Mouse (Mus musculus) myocyte (in vitro differentiated cells): ENCODE data around the gene Ampd3. TPM values are rescaled to one million over a fixed set of nuclear protein-coding genes. Genes with fewer than 3 reads are reported as not detected.

Experiments
- H3K27me3 ChIP-seq: one replicate; pipeline ENCODE4 v1.6.1; 2011; ENCODE audit not compliant: control insufficient read depth, insufficient read depth, insufficient read length
- H3K36me3 ChIP-seq: one replicate; pipeline ENCODE4 v1.6.1; 2011; ENCODE audit not compliant: control insufficient read depth, insufficient read depth
- H3K4me2 ChIP-seq: one replicate; pipeline ENCODE4 v1.6.1; 2011; ENCODE audit warnings: low read depth, control low read depth
- H3K4me3 ChIP-seq: one replicate; pipeline ENCODE4 v1.5.1; 2011; ENCODE audit warnings: mild to moderate bottlenecking, control low read depth, moderate library complexity
- H3K79me2 ChIP-seq: one replicate; pipeline ENCODE4 v1.6.1; 2011; ENCODE audit not compliant: control insufficient read depth, insufficient read depth
- H3ac ChIP-seq: one replicate; pipeline ENCODE4 v1.6.1; 2011; ENCODE audit not compliant: control insufficient read depth, insufficient read length
- CEBPB ChIP-seq: IDR thresholded peaks from 2 replicates; pipeline ENCODE4 v1.6.1; 2011; ENCODE audit warnings: mild to moderate bottlenecking, moderate library complexity; ENCODE audit not compliant: poor library complexity, insufficient read depth, severe bottlenecking
- E2F4 ChIP-seq: IDR thresholded peaks from one replicate; pipeline ENCODE4 v1.6.1; 2011; ENCODE audit warnings: mild to moderate bottlenecking, control low read depth, moderate library complexity; ENCODE audit not compliant: insufficient read depth
- MAX ChIP-seq: IDR thresholded peaks from one replicate; pipeline ENCODE4 v1.6.1; 2011; ENCODE audit warnings: low read depth, mild to moderate bottlenecking, control low read depth
- MYOD1 ChIP-seq, 3 experiments: IDR thresholded peaks; one replicate each; pipeline ENCODE4 v1.6.1; 2011; ENCODE audit warnings: control low read depth in 2 of 3, low read depth in 2 of 3, mild to moderate bottlenecking in 2 of 3, moderate library complexity in 1 of 3; ENCODE audit not compliant: insufficient read length in 2 of 3, control insufficient read depth in 1 of 3
- MYOG ChIP-seq, 3 experiments: IDR thresholded peaks; one replicate each; pipeline ENCODE4 v1.6.1; 2011; ENCODE audit warnings: control low read depth in 2 of 3, low read depth in 2 of 3, mild to moderate bottlenecking in 2 of 3; ENCODE audit not compliant: insufficient read length in 2 of 3, control insufficient read depth in 1 of 3, insufficient read depth in 1 of 3
- POLR2A ChIP-seq: IDR thresholded peaks from one replicate; pipeline ENCODE4 v1.6.1; 2011; ENCODE audit warnings: low read depth, mild to moderate bottlenecking, control low read depth, moderate library complexity; ENCODE audit not compliant: insufficient read length
- REST ChIP-seq: IDR thresholded peaks from one replicate; pipeline ENCODE4 v1.6.1; 2011; ENCODE audit warnings: mild to moderate bottlenecking, control low read depth, moderate library complexity; ENCODE audit not compliant: insufficient read depth, insufficient read length
- SRF ChIP-seq: IDR thresholded peaks from one replicate; pipeline ENCODE4 v1.6.1; 2011; ENCODE audit warnings: low read depth; ENCODE audit not compliant: control insufficient read depth, insufficient read length
- TCF12 ChIP-seq: IDR thresholded peaks from one replicate; pipeline ENCODE4 v1.6.1; 2011; ENCODE audit warnings: mild to moderate bottlenecking, control low read depth; ENCODE audit not compliant: poor library complexity, insufficient read depth, severe bottlenecking
- TCF3 ChIP-seq: IDR thresholded peaks from one replicate; pipeline ENCODE4 v1.6.1; 2011; ENCODE audit warnings: low read depth, control low read depth; ENCODE audit not compliant: insufficient read length
- USF1 ChIP-seq: IDR thresholded peaks from one replicate; pipeline ENCODE4 v1.6.1; 2011; ENCODE audit warnings: low read depth, mild to moderate bottlenecking, control low read depth, moderate library complexity
- polyA plus RNA-seq: library from polyadenylated mRNA; unstranded; fragments of >200 nt; fragmentation: generic; extraction: Trizol; gene quantifications from one replicate; pipeline ENCODE4 v1.2.1, GENCODE M21; 2012; ENCODE audit warnings: missing spikeins

Gene Ampd3
- polyA plus RNA-seq, 1 experiment, result 8.2 TPM

DNA sequence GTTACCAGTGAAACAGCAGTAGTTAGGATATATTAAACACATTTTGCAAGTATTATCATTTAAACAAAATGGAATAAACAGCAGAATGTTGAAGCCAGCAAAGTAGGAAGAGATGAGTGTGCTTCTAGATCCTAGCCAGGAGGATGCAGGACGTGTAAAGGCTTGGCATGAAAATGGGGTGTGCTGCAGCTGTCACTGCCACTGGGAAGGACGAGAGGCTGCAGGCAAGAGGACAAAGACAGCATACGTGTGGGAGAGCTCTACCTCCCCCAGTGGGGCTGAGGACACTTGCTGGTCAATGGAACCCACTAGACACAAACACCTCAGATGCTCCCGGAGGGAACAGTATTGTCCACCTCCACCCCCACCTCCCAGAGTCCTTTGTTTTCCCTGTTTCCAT lies 17.2 kb upstream of the Ampd3 start:
- Histone ChIP-seq H3ac (no peak overlapping the region), H3K36me3 (no peaks in the 10 kb centered on the region), H3K27me3 (no peaks in the 10 kb centered on the region), H3K4me3 (no peak overlapping the region), H3K79me2 (no peaks in the 10 kb centered on the region), H3K4me2 (no peak overlapping the region)
- no peak for TF ChIP-seq SRF
- TF ChIP-seq MYOG (IDR thresholded peaks at IDR 0.05; ENCODE audit: control insufficient read depth in 1 of 3, insufficient read depth in 1 of 3, insufficient read length in 2 of 3, low read depth in 2 of 3), result peak; percentile 64 to 89 (median 80)
- TF ChIP-seq MYOD1 (IDR thresholded peaks at IDR 0.05; ENCODE audit: control insufficient read depth in 1 of 3, insufficient read length in 2 of 3, low read depth in 2 of 3), result peak; percentile 67 to 97 (median 93)

DNA sequence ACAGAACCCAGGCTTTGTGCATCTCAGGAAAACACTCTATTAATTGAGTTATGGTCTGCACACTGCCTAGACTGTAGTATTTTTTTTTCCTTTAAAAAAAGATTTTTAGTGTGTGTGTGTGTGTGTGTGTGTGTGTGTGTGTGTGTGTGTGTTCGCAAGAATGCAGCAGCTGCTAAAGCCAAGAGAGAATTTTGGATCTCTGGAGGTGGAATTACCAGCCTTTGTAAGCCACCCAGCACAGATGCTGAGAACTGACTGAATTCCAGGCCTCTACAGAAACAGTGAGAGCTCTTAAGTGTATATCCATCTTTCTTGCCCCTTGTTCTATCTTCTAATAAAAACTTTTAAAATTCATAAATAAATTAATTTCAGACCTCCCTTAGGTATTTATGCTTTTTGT lies 16.4 kb upstream of the Ampd3 start:
- TF ChIP-seq SRF (no peak), TCF3 (no peak), MYOD1 (IDR thresholded peaks at IDR 0.05; ENCODE audit: control insufficient read depth in 1 of 3, insufficient read length in 2 of 3, low read depth in 2 of 3) (no peak), CEBPB (no peak), E2F4 (no peak), TCF12 (no peak)
- no peak overlapping the region for H3K4me3 ChIP-seq
- no peaks in the 10 kb centered on the region for H3K79me2 ChIP-seq
- no peaks in the 10 kb centered on the region for H3K36me3 ChIP-seq
- H3K4me2 ChIP-seq, result no peak overlapping the region
- H3ac ChIP-seq, result no peak overlapping the region
- H3K27me3 ChIP-seq, result no peaks in the 10 kb centered on the region

DNA sequence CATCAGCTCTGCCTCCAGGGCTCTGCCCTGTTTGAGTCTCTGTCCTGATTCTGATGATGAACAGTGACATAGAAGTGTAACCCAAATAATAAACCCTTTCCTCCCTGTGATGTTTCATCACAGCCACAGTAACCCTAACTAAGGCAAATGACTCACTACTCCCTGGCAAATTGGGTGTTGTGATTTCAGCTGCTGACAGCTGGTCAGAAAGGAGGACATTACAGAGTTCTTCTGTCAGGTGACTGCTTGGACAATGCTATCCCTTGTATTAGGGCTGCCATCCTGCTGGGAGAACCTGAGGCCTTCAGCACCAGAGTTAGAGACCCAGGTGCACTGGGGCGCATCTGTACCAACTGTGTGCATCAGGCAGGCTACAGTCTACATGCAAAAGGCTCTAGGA lies 14.7 kb upstream of the Ampd3 start:
- no peaks in the 10 kb centered on the region for H3K79me2 ChIP-seq

DNA sequence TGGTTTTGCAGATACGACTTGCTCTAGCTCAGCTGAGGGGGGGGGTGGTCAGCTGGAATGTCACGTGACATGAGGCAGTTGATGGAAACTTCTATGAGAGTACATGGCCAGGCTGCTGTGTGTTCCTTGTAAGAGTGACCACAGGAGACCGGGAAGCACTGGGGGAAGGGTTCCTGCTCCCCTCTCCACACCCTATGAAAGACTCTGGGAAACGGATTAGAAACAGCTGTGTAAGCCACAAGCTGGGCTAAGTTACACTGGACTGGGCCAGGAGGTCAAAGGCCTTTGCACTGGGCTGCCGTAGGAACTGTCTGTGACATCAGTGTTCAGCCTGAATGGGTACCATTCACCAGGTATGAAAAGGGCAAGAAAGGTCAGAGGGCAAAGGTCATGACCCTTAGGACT lies 14.1 kb upstream of the Ampd3 start:
- TF ChIP-seq USF1 (peak; percentile 86), SRF (no peak), MYOD1 (IDR thresholded peaks at IDR 0.05; ENCODE audit: control insufficient read depth in 1 of 3, insufficient read length in 2 of 3, low read depth in 2 of 3) (peak; percentile 32 to 87 (median 78)), TCF3 (no peak), POLR2A (no peak), E2F4 (no peak), TCF12 (peak; percentile 86), MYOG (IDR thresholded peaks at IDR 0.05; ENCODE audit: control insufficient read depth in 1 of 3, insufficient read depth in 1 of 3, insufficient read length in 2 of 3, low read depth in 2 of 3) (peak; percentile 21 to 92 (median 82)), REST (no peak)

More for the DNA sequence above, 14.7 kb upstream of the Ampd3 start:
- H3K4me3 ChIP-seq, result no peak overlapping the region
- H3K36me3 ChIP-seq, result no peaks in the 10 kb centered on the region
- peak overlapping the region; percentile 64 for H3K4me2 ChIP-seq
- H3K27me3 ChIP-seq, result no peaks in the 10 kb centered on the region
- TF ChIP-seq TCF3 (peak; percentile 28), MYOG (IDR thresholded peaks at IDR 0.05; ENCODE audit: control insufficient read depth in 1 of 3, insufficient read depth in 1 of 3, insufficient read length in 2 of 3, low read depth in 2 of 3) (peak in 2 of 3 experiments; percentile 71 to 88), POLR2A (no peak), MAX (no peak), CEBPB (peak; percentile 79), TCF12 (peak; percentile 87), MYOD1 (IDR thresholded peaks at IDR 0.05; ENCODE audit: control insufficient read depth in 1 of 3, insufficient read length in 2 of 3, low read depth in 2 of 3) (peak; percentile 78 to 98 (median 96)), USF1 (peak; percentile 71), E2F4 (no peak)
- H3ac ChIP-seq, result no peak overlapping the region

GRCm38 (mm10) chr7:110756440-110756839 lies 11.6 kb upstream of the Ampd3 start:
- Histone ChIP-seq H3ac (no peak overlapping the region), H3K27me3 (no peaks in the 10 kb centered on the region), H3K4me2 (no peak overlapping the region), H3K79me2 (no peaks in the 10 kb centered on the region), H3K36me3 (no peaks in the 10 kb centered on the region), H3K4me3 (no peak overlapping the region)
- no peak for TF ChIP-seq MYOD1 (IDR thresholded peaks at IDR 0.05; ENCODE audit: control insufficient read depth in 1 of 3, insufficient read length in 2 of 3, low read depth in 2 of 3)
- no peak for TF ChIP-seq POLR2A
- no peak for TF ChIP-seq MAX
- TF ChIP-seq CEBPB, result no peak

More for the DNA sequence above, 14.1 kb upstream of the Ampd3 start:
- Histone ChIP-seq H3K4me2 (peak overlapping the region; percentile 64), H3K27me3 (no peaks in the 10 kb centered on the region), H3K79me2 (no peaks in the 10 kb centered on the region), H3K4me3 (no peak overlapping the region), H3K36me3 (no peaks in the 10 kb centered on the region), H3ac (no peak overlapping the region)
